Mouse (Mus musculus) gastrocnemius, postnatal 14 days (tissue): ENCODE measurements around the gene Plcg2. TPM values are rescaled to one million over a fixed set of nuclear protein-coding genes. Genes with fewer than 3 reads are reported as not detected.
A peak's percentile ranks its signal among the peaks of the same experiment; 100 is the strongest.

ENCODE experiments used
- DNase-seq: peaks from one replicate; pipeline ENCODE4 v3.0.0; 2021; ENCODE audit warnings: mixed read lengths
- intact Hi-C: fragments of 180-260 bp; cut with DNase I; formaldehyde crosslinking; loops from one replicate; pipeline ENCODE4 v1.15.1; 2025; ENCODE audit warnings: low total_unique reads
- long read RNA-seq, 2 experiments: library from polyadenylated mRNA; stranded (forward); transcript quantifications; one replicate each; pipeline ENCODE4 v2.0.0; 2021
- total RNA-seq, 2 experiments: library from RNA; stranded (reverse); gene quantifications; 2 replicates each; pipeline ENCODE4 v1.2.3; 2021

The Plcg2 gene
- 1 to 10 TPM in 1 of 2 experiments, under 1 TPM in 1; 0.84 to 1.2 TPM for total RNA-seq
- long read RNA-seq, experiment 1, result 0 reads
- long read RNA-seq, experiment 2, full-length matches to known transcripts, result 1 of 1 reads
- long read RNA-seq, experiment 2, partial matches to known transcripts, result 0 of 1 reads
- long read RNA-seq, experiment 2, other reads (novel, unspliced or antisense), result 0 of 1 reads

GRCm38 (mm10) chr8:117498179-117498914, at the start of gene Plcg2:
Gene Plcg2 (plus strand): TSS chr8:117498291.
- peak; percentile 31 for DNase-seq
- intact Hi-C loops, result no loop called here

DNA sequence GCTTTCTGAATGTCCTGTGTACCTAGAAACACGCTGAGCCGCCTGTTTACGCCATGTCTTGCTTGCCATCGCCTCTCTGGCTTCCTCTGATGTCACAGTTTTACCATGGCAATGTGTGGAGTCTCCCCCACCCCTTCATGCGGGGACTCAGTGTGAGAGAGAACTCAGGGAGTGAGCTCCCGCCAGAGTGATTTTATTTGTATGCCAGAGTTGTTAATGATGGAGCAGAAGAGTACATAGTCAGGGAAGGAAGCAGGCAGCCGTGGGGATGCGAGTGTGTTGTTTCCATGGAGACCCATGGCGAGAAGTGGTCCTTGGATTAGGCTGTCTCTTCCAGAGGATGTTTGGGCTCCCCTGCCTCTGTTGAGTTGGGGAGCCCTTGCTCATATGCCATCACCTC, 47.0 kb upstream of the Plcg2 start:
- intact Hi-C loops, result no loop called here
- DNase-seq, result no peak

GRCm38 (mm10) chr8:117453974-117454373, 44.1 kb upstream of the Plcg2 start:
- intact Hi-C loops, result no loop called here
- DNase-seq, result no peak

DNA sequence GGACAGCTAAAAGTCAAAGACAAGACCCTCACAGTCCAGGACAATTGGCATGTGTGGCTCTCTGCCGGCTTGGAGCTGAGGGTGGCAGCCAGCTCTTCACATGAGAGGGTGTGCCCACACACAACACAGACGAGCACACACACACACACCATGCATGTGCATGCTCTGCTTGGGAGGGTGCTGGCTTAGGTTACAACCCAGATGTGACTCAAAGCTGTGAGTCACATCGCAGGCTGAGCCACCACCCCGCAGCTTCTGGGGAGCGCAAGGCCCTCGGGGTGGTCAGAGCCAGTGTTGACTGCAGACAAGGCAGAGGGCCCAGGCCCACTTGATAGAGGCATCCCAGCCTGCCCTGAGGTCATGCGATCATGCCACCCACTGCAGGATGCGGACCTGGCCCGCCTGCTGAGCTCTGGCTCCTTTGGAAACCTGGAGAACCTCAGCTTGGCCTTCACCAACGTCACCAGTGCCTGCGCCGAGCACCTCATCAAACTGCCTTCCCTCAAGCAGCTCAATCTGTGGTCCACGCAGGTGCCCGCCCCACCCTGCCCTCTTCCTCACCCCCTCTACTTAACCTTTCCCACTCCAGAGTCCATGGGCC, 43.5 kb upstream of the Plcg2 start:
- intact Hi-C loops, result no loop called here
- DNase-seq, result peak; percentile 17

GRCm38 (mm10) chr8:117455701-117456100, 42.4 kb upstream of the Plcg2 start:
- intact Hi-C loops, result no loop called here
- no peak for DNase-seq

DNA sequence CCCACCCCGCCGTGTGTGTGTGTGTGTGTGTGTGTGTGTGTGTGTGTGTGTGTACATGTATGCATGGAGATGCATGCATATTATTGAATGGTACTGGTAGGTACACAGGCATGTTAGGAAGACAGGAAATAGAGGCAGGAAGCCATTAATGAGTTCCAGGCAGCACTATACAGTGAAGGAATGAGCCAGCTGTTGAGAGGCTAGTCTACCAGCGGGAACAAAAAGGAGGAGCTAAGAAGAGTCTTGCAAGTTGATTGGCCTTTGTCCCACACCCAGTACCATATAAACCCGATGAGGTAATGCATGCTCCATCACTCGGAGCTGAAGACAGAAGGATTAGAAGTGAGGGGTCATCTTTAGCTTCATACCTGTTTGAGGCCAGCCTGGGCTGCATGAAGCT, 39.7 kb upstream of the Plcg2 start:
- intact Hi-C loops, result no loop called here
- no peak for DNase-seq

DNA sequence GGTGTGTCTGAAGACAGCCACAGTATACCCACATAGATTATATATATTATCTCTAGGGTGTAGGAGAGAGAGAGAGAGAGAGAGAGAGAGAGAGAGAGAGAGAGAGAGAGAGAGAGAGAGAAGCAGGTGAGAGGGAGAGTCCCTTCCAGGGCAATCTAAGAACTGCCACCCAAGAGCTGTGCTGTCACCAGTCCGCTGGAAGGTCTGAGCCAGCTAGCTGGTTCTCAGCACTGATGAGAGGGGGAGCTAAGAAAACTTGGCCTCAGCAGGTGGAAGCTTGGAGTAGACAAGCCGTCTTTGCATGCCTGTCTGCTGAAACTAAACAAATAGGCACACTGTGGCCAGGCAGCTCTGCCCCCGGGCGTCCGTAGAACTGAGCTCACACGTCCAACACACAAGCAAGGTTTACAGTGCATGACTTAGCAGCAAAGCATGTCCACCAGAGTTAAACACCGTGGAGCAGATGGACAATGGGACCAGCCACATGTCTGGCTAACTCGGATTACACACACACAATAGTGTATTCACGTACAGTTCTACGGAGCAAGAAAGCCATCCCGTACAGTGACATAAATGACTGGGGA, 35.3 kb upstream of the Plcg2 start:
- intact Hi-C loops, result no loop called here
- no peak for DNase-seq

DNA sequence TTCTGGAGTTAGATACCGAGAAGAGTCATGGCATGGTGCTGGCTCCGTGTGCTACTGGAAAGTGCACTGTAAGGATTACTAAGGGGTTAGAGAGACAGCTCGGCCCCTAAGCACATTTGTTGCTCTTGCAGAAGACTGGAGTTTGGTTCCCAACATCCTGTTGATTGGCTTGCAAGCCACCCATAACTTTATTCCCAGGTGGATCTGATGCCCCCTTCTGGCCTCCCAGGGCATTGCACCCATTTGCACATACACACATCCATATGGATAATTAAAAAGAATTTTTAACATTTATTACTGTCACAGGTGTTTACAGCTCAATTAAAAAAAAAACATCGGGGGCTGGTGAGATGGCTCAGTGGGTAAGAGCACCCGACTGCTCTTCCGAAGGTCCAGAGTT, 33.6 kb upstream of the Plcg2 start:
- DNase-seq, result no peak
- intact Hi-C loops, result no loop called here

DNA sequence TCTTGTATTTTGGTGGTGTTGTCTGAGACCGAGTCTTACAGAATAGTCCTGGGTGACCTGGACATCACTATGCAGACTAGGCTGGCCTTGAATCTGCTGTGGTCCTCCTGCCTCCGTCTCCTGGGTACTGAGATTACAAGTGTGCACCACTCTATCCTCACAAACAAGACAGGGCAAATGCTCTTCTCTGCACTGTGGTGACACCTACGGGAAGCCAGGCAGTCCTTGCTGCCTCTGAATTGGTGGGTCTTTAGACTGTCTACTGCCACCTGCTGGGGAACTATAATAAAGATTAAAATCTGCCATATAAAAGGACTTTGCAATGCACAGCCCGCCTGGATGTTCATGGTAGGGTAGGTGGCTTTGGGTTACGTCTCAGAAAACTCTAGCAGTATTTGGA, 32.8 kb upstream of the Plcg2 start:
- DNase-seq, result peak; percentile 47
- intact Hi-C loops, result loop anchor here (5.0 kb wide), 1 partner anchor 78 kb away; no protein-coding TSS in a partner anchor

DNA sequence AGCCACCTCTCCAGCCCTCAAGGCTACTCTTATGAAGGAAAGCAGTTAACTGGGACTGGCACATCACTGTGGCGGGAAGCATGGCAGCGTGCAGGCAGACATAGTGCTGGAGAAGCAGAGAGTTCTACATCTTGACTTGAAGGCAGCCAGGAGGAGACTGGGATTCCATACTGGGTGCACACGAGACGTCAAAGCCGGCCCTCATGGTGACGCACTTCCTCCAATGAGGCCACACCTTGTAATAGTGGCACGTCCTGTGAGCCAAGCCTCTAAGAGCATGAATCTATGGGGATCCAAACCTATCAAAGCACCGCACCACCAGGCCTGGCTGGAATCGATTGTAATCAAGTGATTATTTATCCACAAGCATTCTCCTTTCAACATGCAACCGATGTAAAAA, 30.6 kb upstream of the Plcg2 start:
- intact Hi-C loops, result loop anchor here (5.0 kb wide), 1 partner anchor 80 kb away; no protein-coding TSS in a partner anchor
- DNase-seq, result no peak

- intact Hi-C loops, result loop anchor here (5.0 kb wide), 1 partner anchor 82 kb away; no protein-coding TSS in a partner anchor
- no peak for DNase-seq
These were observed 28.4 kb upstream of the Plcg2 start for GRCm38 (mm10) chr8:117469431-117470341.

GRCm38 (mm10) chr8:117470342-117470781, 27.7 kb upstream of the Plcg2 start:
- intact Hi-C loops, result no loop called here
- DNase-seq, result peak; percentile 70

- intact Hi-C loops, result no loop called here
These were observed 26.9 kb upstream of the Plcg2 start for GRCm38 (mm10) chr8:117471174-117471573.

DNA sequence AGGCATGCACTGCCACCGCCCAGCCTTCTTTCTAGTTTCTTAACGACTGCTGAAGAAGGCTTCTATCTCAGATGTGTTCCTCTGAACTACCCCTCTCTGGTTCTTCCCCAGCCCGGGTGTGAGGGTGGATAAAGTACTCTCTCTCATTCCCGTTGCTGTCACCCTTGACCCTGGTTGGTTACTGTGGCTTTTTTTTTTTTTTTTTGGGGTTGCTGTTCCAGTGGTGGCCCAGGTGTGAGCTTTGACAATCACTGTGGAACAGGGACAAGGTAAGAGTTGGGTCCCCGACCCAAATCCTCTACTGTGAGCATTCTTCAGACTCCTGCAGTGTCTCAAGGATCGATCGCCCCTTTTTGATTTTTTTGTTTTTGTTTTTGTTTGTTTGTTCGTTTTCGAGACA, 26.4 kb upstream of the Plcg2 start:
- no peak for DNase-seq
- intact Hi-C loops, result no loop called here

More at GRCm38 (mm10) chr8:117471174-117471573, 26.9 kb upstream of the Plcg2 start:
- DNase-seq, result peak; percentile 69

DNA sequence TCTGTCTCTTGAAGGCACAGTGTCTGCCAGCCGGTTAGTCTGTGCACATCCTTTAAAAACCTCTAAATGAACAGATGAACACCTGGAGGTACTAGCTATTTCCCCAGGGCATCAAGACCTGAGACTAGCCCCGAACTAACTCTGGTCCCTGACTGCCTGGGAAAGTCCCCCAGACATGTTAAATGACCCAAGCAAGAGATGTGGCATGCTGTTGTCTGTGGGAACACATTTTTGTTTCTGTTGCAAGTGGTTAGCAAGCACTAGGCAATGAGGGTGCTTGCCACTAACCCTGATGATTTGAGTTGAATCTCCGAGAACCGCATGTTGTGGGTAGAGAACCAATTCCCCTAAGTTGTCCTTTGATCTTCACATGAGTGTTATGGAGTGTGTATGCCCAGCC, 25.8 kb upstream of the Plcg2 start:
- intact Hi-C loops, result no loop called here
- no peak for DNase-seq

DNA sequence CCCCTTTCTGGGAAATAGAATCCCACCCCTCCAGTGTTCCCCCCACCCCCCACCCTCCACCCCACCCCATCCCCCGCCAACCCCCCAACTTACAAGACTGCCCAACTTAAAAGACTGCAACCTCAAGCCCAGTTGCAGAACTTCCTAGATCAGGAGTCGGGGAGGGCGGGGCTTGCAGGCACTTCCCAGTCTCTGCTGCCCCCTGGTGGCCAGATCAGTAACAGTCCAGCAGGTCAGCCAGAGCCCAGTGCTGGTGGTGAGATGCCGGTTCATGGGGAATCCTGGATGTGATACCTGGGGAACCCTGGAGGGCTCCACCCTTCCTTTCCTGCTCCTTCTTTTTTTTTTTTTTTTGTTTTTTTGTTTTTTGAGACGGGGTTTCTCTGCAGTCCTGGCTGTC, 23.1 kb upstream of the Plcg2 start:
- peak; percentile 91 for DNase-seq
- intact Hi-C loops, result loop anchor here (2.0 kb wide), 2 partner anchors 250 to 368 kb away; no protein-coding TSS in a partner anchor

GRCm38 (mm10) chr8:117475819-117476218, 22.3 kb upstream of the Plcg2 start:
- DNase-seq, result no peak
- intact Hi-C loops, result loop anchor here (2.0 kb wide), 2 partner anchors 251 to 369 kb away; no protein-coding TSS in a partner anchor

DNA sequence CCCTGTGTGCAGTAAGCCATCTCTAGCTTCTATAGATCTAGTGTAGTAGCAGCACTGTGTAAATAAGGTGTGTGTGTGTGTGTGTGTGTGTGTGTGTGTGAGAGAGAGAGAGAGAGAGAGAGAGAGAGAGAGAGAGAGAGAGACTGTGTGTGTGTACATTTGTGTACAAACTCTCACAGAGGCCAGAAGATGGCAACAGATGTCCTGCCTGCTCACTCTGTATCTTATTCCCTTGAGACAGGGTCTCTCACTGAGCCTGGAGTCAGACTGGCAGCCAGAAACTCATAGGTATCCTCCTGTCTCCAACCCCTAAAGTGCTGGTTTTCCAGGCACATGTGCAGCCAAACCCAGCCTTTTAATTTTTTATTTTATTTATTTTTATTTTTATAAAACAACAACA, 20.0 kb upstream of the Plcg2 start:
- intact Hi-C loops, result no loop called here
- DNase-seq, result no peak

GRCm38 (mm10) chr8:117479996-117480395, 18.1 kb upstream of the Plcg2 start:
- DNase-seq, result no peak

More at GRCm38 (mm10) chr8:117479996-117480395, 18.1 kb upstream of the Plcg2 start:
- intact Hi-C loops, result no loop called here
